Mouse (Mus musculus): ENCODE data around the gene Jkamp. TPM values are rescaled to one million over a fixed set of nuclear protein-coding genes. Genes with fewer than 3 reads are reported as not detected.

Jkamp gene
- total and polyA plus RNA-seq, 3 experiments, result 14.9 to 25.0 TPM; not detected in 1

GRCm38 (mm10) chr12:72084261-72085023, 947 bp upstream of the Jkamp start:
- Histone ChIP-seq H3K27ac (ENCODE audit: control insufficient read depth, low read depth, low read length) (peak overlapping the region; percentile 22), H3K9ac (ENCODE audit: control insufficient read depth, low read depth, low read length, poor library complexity, severe bottlenecking) (peak overlapping the region; percentile 80), H3K4me3 (ENCODE audit: control insufficient read depth in 1 of 2, insufficient read depth in 1 of 2, low read depth in 2 of 2, low read length in 2 of 2) (peak overlapping the region; percentile 82 to 92), H3K79me2 (ENCODE audit: control insufficient read depth, insufficient read depth, low read length, poor library complexity) (no peaks in the 10 kb centered on the region; the same call in 1 of the 2 replicates), H3K36me3 (ENCODE audit: control insufficient read depth in 1 of 2, insufficient read depth in 2 of 2, low read length in 2 of 2) (peaks cover 0 to 6% of the 10 kb centered on the region in 2 experiments; a peak in 2 of 4 replicates), H3K4me1 (ENCODE audit: control insufficient read depth in 1 of 2, insufficient read depth in 2 of 2, low read length in 2 of 2) (peaks cover 0 to 2% of the 10 kb centered on the region in 2 experiments; a peak in 1 of 4 replicates), H3K9me3 (replicated peaks; ENCODE audit: insufficient read depth, low read length) (no peaks in the 10 kb centered on the region), H3K27me3 (ENCODE audit: control insufficient read depth in 1 of 2, insufficient read depth in 2 of 2, low read length in 2 of 2) (no peaks in the 10 kb centered on the region)
- DNase-seq (ENCODE audit: low read depth, low spot score), result peak; percentile 82
- TF ChIP-seq SIN3A (IDR thresholded peaks at IDR 0.05; ENCODE audit: low read length) (0 out of 2 replicates have a peak, but pooled peaks have one; percentile 57), MAX (IDR thresholded peaks at IDR 0.05; ENCODE audit: low read length) (peak; percentile 51; the same call in 1 of the 2 replicates), SMC3 (IDR thresholded peaks at IDR 0.05; ENCODE audit: low read depth, low read length) (no peak), POLR2A (IDR thresholded peaks at IDR 0.05; ENCODE audit: control insufficient read depth in 1 of 2, insufficient read depth in 1 of 2, low read depth in 1 of 2, low read length in 2 of 2, poor library complexity in 1 of 2) (peak in 1 of 2 experiments; percentile 15; a peak in 1 of 4 replicates), MYC (IDR thresholded peaks at IDR 0.05; ENCODE audit: low read depth, low read length) (0 out of 2 replicates have a peak, but pooled peaks have one; percentile 13), MXI1 (IDR thresholded peaks at IDR 0.05; ENCODE audit: low read depth, low read length) (0 out of 2 replicates have a peak, but pooled peaks have one; percentile 67)

GRCm38 (mm10) chr12:72085024-72085328, 413 bp upstream of the Jkamp start:
- Histone ChIP-seq H3K4me1 (ENCODE audit: control insufficient read depth in 1 of 2, insufficient read depth in 2 of 2, low read length in 2 of 2) (peaks cover 0 to 2% of the 10 kb centered on the region in 2 experiments; a peak in 1 of 4 replicates), H3K9ac (ENCODE audit: control insufficient read depth, low read depth, low read length, poor library complexity, severe bottlenecking) (peak overlapping the region; percentile 80), H3K27me3 (ENCODE audit: control insufficient read depth in 1 of 2, insufficient read depth in 2 of 2, low read length in 2 of 2) (no peaks in the 10 kb centered on the region), H3K36me3 (ENCODE audit: control insufficient read depth in 1 of 2, insufficient read depth in 2 of 2, low read length in 2 of 2) (peaks cover 0 to 6% of the 10 kb centered on the region in 2 experiments; a peak in 2 of 4 replicates), H3K9me3 (replicated peaks; ENCODE audit: insufficient read depth, low read length) (no peaks in the 10 kb centered on the region), H3K4me3 (ENCODE audit: control insufficient read depth in 1 of 2, insufficient read depth in 1 of 2, low read depth in 2 of 2, low read length in 2 of 2) (peak overlapping the region; percentile 82 to 92), H3K27ac (ENCODE audit: control insufficient read depth, low read depth, low read length) (peak overlapping the region; percentile 22), H3K79me2 (ENCODE audit: control insufficient read depth, insufficient read depth, low read length, poor library complexity) (no peaks in the 10 kb centered on the region; the same call in 1 of the 2 replicates)
- DNase-seq (ENCODE audit: low read depth, low spot score), result no peak
- TF ChIP-seq EP300 (IDR thresholded peaks at IDR 0.05; ENCODE audit: low read depth in 1 of 2, low read length in 2 of 2) (no peak), POLR2A (IDR thresholded peaks at IDR 0.05; ENCODE audit: control insufficient read depth in 1 of 2, insufficient read depth in 1 of 2, low read depth in 1 of 2, low read length in 2 of 2, poor library complexity in 1 of 2) (0 out of 4 replicates have a peak, but pooled peaks of 1 of the 2 experiments have one; percentile 8), GATA1 (IDR thresholded peaks at IDR 0.05; ENCODE audit: low read depth, low read length) (no peak), NRF1 (IDR thresholded peaks at IDR 0.05; ENCODE audit: insufficient read depth, low read depth, low read length, poor library complexity, severe bottlenecking) (no peak), E2F4 (IDR thresholded peaks at IDR 0.05; ENCODE audit: borderline replicate concordance, low read depth, low read length) (no peak), ZMIZ1 (IDR thresholded peaks at IDR 0.05; ENCODE audit: low read depth, low read length) (no peak), MAX (IDR thresholded peaks at IDR 0.05; ENCODE audit: low read length) (no peak; the same call in 1 of the 2 replicates), NELFE (IDR thresholded peaks at IDR 0.05; ENCODE audit: low read depth, low read length) (peak; percentile 34; the same call in 1 of the 2 replicates), SIN3A (IDR thresholded peaks at IDR 0.05; ENCODE audit: low read length) (peak; percentile 46), MEF2A (IDR thresholded peaks at IDR 0.05; ENCODE audit: extremely low read depth, insufficient replicate concordance, low read depth, low read length, poor library complexity, severe bottlenecking) (no peak), BHLHE40 (IDR thresholded peaks at IDR 0.05; ENCODE audit: borderline replicate concordance, low read depth, low read length) (no peak), ETS1 (IDR thresholded peaks at IDR 0.05; ENCODE audit: low read depth, low read length) (no peak; the same call in 1 of the 2 replicates), ZNF384 (IDR thresholded peaks at IDR 0.05; ENCODE audit: low read depth, low read length) (no peak), POLR2AphosphoS5 (IDR thresholded peaks at IDR 0.05; ENCODE audit: borderline replicate concordance, low read depth, low read length) (no peak), MAZ (IDR thresholded peaks at IDR 0.05; ENCODE audit: low read depth, low read length) (no peak), MYB (IDR thresholded peaks at IDR 0.05; ENCODE audit: low read depth, low read length) (no peak), POLR2AphosphoS2 (IDR thresholded peaks at IDR 0.05; ENCODE audit: low read length) (no peak), KAT2A (conservative IDR thresholded peaks at IDR 0.05; ENCODE audit: low read depth, low read length) (no peak), ELF1 (IDR thresholded peaks at IDR 0.05; ENCODE audit: low read depth, low read length) (no peak), ZKSCAN1 (IDR thresholded peaks at IDR 0.05; ENCODE audit: low read depth, low read length) (no peak), JUND (IDR thresholded peaks at IDR 0.05; ENCODE audit: low read depth, low read length) (no peak), SMC3 (IDR thresholded peaks at IDR 0.05; ENCODE audit: low read depth, low read length) (no peak), TBP (IDR thresholded peaks at IDR 0.05; ENCODE audit: low read depth, low read length) (no peak), ZC3H11A (IDR thresholded peaks at IDR 0.05; ENCODE audit: low read depth, low read length) (no peak), MXI1 (IDR thresholded peaks at IDR 0.05; ENCODE audit: low read depth, low read length) (no peak; the same call in 1 of the 2 replicates), UBTF (IDR thresholded peaks at IDR 0.05; ENCODE audit: borderline replicate concordance, insufficient read depth, low read depth, low read length) (0 out of 2 replicates have a peak, but pooled peaks have one; percentile 43), CHD2 (IDR thresholded peaks at IDR 0.05; ENCODE audit: low read length) (no peak)
